ENCODE assay signal across 1 mouse cellular context in the genomic region with DNA sequence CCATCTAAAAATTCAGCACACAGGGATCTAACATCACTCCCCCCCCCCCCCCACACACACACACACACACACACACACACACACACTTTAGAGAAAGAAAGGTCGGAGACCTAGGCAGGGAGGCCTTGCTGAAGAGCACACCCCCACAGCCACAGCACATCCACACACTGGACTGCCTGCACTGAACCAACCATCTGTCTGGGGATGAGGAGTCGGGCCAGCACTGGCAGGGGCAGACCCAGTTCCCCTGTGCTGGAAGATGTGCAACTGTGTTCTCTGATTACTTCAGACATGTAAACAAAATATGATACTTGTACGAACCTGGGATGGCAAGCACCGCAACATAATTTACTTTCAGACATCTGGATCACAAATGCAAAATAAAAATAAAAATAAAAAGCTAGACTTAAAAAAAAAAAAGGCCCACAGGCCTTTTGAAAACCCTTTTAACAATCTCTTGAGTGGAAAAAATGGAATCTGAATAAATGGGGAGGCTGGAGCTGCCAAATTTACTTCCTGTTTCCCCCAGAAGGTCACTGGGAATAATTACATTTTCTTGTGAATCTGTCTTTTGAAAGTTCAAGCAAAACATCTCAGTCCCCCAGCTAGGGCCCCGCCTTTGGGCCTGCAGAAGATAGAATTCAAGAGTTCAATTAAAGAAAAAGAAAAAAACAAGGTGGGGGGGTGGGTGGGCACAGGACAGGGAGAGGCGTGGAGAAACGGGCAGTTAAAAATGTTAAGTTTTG.
TF ChIP-seq lines count a peak whose summit lies in the region.

No protein-coding gene starts in this region.

TF ChIP-seq in CH12.LX, 34 proteins besides CTCF, POLR2A, EP300 and RAD21:
- TF ChIP-seq ELF1 (IDR thresholded peaks at IDR 0.05; ENCODE audit: low read depth, low read length) (no peak), NRF1 (IDR thresholded peaks at IDR 0.05; ENCODE audit: low read depth, low read length) (no peak), ZMIZ1 (IDR thresholded peaks at IDR 0.05; ENCODE audit: low read depth, low read length) (no peak), CHD1 (IDR thresholded peaks at IDR 0.05; ENCODE audit: low read depth, low read length) (no peak), IRF4 (IDR thresholded peaks at IDR 0.05; ENCODE audit: low read depth, low read length) (no peak), JUN (IDR thresholded peaks at IDR 0.05; ENCODE audit: insufficient read depth, low read depth, low read length) (no peak)
